Mouse (Mus musculus) liver, embryonic 12.5 days (tissue): ENCODE measurements around the gene Ddi2. TPM values are rescaled to one million over a fixed set of nuclear protein-coding genes. Genes with fewer than 3 reads are reported as not detected.
A peak's percentile ranks its signal among the peaks of the same experiment; 100 is the strongest.

Source experiments
- ATAC-seq: fragments of 200-750 bp; cut with Nextera tagmentation; 2 replicates; pipeline ENCODE4 v1.8.0; 2017; ENCODE audit warnings: moderate number of reproducible peaks, mild to moderate bottlenecking, moderate library complexity
- H3K27ac ChIP-seq: fragments of 300-500 bp; sonication (generic); 2 replicates; pipeline ENCODE4 v1.5.1; 2016; ENCODE audit warnings: mild to moderate bottlenecking
- H3K27me3 ChIP-seq: fragments of 300-500 bp; sonication (generic); replicated peaks from 2 replicates; pipeline ENCODE4 v1.6.1; 2016; ENCODE audit warnings: mild to moderate bottlenecking, moderate library complexity
- H3K36me3 ChIP-seq: fragments of 300-500 bp; sonication (generic); 2 replicates; pipeline ENCODE4 v1.6.1; 2016; ENCODE audit warnings: mild to moderate bottlenecking, moderate library complexity
- H3K4me1 ChIP-seq: fragments of 300-500 bp; sonication (generic); 2 replicates; pipeline ENCODE4 v1.6.1; 2016
- H3K4me2 ChIP-seq: fragments of 300-500 bp; sonication (generic); 2 replicates; pipeline ENCODE4 v1.6.1; 2016; ENCODE audit warnings: mild to moderate bottlenecking, moderate library complexity
- H3K4me3 ChIP-seq: fragments of 300-500 bp; sonication (generic); 2 replicates; pipeline ENCODE4 v1.5.1; 2016; ENCODE audit warnings: mild to moderate bottlenecking, moderate library complexity
- H3K9ac ChIP-seq: fragments of 300-500 bp; sonication (generic); 2 replicates; pipeline ENCODE4 v1.6.1; 2016; ENCODE audit warnings: mild to moderate bottlenecking, moderate library complexity
- H3K9me3 ChIP-seq: fragments of 300-500 bp; sonication (generic); replicated peaks from 2 replicates; pipeline ENCODE4 v1.6.1; 2016; ENCODE audit warnings: mild to moderate bottlenecking, moderate library complexity
- WGBS: fragments of 180-500 bp; shearing (Covaris S2); methylation state at CpG from one replicate; pipeline ENCODE4 v1.1.7; 2016; ENCODE audit not compliant: insufficient replicate concordance; 5-methylcytosine and 5-hydroxymethylcytosine counted together
- polyA plus RNA-seq: library from polyadenylated mRNA; unstranded; fragments of >200 nt; fragmentation: Nextera tagmentation; extraction: Ambion mirVana; gene quantifications from 2 replicates; pipeline ENCODE4 v1.2.1, GENCODE M21; 2016

Ddi2 gene
- polyA plus RNA-seq, 1 experiment from 2014 or later: 28.6 TPM

GRCm38 (mm10) chr4:141719304-141719703 is 3.9 kb downstream of the Ddi2 start:
- WGBS: 74% methylated on average over 1 of the region's 1 CpGs

GRCm38 (mm10) chr4:141717633-141718032 is 5.6 kb downstream of the Ddi2 start:
- no peak overlapping the region for H3K9ac ChIP-seq
- peaks cover 5% of the 10 kb centered on the region; the same call in 1 of the 2 replicates for H3K9me3 ChIP-seq
- no peaks in the 10 kb centered on the region for H3K27me3 ChIP-seq
- WGBS: 70% methylated on average over 4 of the region's 4 CpGs
- H3K4me2 ChIP-seq: no peak overlapping the region
- H3K4me3 ChIP-seq: no peak overlapping the region
- peaks cover 74% of the 10 kb centered on the region for H3K36me3 ChIP-seq
- H3K27ac ChIP-seq: no peak overlapping the region
- peaks cover 87% of the 10 kb centered on the region for H3K4me1 ChIP-seq
- ATAC-seq: no peak

More at GRCm38 (mm10) chr4:141719304-141719703, 3.9 kb downstream of the Ddi2 start:
- Histone ChIP-seq H3K4me1 (peaks cover 83% of the 10 kb centered on the region), H3K9ac (no peak overlapping the region), H3K4me3 (no peak overlapping the region), H3K9me3 (peaks cover 5% of the 10 kb centered on the region; the same call in 1 of the 2 replicates), H3K27me3 (no peaks in the 10 kb centered on the region), H3K36me3 (peaks cover 57% of the 10 kb centered on the region), H3K27ac (0 out of 2 replicates have a peak overlapping the region, but pooled peaks have one; percentile 4), H3K4me2 (peak overlapping the region; percentile 1; the same call in 1 of the 2 replicates)
- ATAC-seq: no peak

- Histone ChIP-seq H3K36me3 (peaks cover 85% of the 10 kb centered on the region), H3K9me3 (peaks cover under 1% of the 10 kb centered on the region; the same call in 1 of the 2 replicates), H3K4me2 (no peak overlapping the region), H3K4me1 (peaks cover 69% of the 10 kb centered on the region), H3K9ac (no peak overlapping the region), H3K27me3 (no peaks in the 10 kb centered on the region), H3K4me3 (no peak overlapping the region), H3K27ac (peak overlapping the region; percentile 11; the same call in 1 of the 2 replicates)
- ATAC-seq: peak; percentile 31; the same call in 1 of the 2 replicates
- 81% methylated on average over 2 of the region's 2 CpGs for WGBS
Observed at GRCm38 (mm10) chr4:141715027-141715426, 8.2 kb downstream of the Ddi2 start.

GRCm38 (mm10) chr4:141713598-141714142 is 9.5 kb downstream of the Ddi2 start:
- 57% methylated on average over 5 of the region's 5 CpGs for WGBS
- H3K36me3 ChIP-seq: peaks cover 90% of the 10 kb centered on the region
- H3K9me3 ChIP-seq: no peaks in the 10 kb centered on the region
- H3K4me1 ChIP-seq: peaks cover 56% of the 10 kb centered on the region
- no peaks in the 10 kb centered on the region for H3K27me3 ChIP-seq
- no peak for ATAC-seq
- H3K27ac ChIP-seq: no peak overlapping the region; the same call in 1 of the 2 replicates
- no peak overlapping the region for H3K4me3 ChIP-seq
- H3K4me2 ChIP-seq: no peak overlapping the region
- no peak overlapping the region for H3K9ac ChIP-seq

DNA sequence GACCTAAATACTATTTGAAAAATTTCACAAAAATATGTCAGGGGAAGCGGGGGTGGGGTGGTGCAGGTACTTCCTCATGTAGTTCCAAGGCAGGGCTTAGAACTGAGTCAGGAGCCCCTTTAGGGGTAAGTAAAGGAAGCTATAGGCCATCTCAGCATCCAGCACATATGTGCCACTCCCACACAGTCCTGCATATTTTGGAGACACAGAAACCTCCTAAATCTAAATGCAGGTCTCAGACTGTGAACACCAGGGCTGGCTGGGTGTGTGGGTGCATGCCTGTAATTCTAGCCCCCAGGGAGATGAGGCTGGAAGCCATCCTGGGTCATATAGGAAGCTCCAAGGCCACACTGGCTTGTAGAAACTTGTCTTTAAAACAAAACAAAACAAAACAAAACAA is 12.0 kb downstream of the Ddi2 start:
- peaks cover 34% of the 10 kb centered on the region for H3K4me1 ChIP-seq
- H3K9me3 ChIP-seq: no peaks in the 10 kb centered on the region
- no peak overlapping the region for H3K4me3 ChIP-seq
- ATAC-seq: no peak
- H3K27me3 ChIP-seq: no peaks in the 10 kb centered on the region
- peaks cover 95% of the 10 kb centered on the region for H3K36me3 ChIP-seq
- no peak overlapping the region for H3K4me2 ChIP-seq
- 88% methylated on average over 1 of the region's 1 CpGs for WGBS
- H3K9ac ChIP-seq: no peak overlapping the region
- no peak overlapping the region for H3K27ac ChIP-seq

DNA sequence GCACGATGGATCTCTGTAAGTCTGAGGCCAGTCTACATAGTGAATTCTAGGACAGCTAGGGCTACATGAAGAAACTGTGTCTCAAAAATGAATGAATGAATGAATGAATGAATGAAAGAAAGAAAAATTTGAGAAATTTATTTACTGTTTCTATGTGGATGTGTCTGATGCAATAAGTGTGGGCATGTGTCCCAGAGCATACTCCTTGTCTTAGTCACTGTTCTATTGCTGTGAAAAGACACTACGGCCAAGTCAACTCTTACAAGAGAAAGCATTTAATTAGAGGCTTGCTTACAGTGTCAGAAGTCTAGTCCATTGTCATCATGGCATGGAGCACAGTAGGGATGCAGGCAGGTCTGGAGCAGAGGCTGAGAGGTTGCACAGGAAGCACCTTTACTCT is 14.2 kb downstream of the Ddi2 start:
- H3K9me3 ChIP-seq: no peaks in the 10 kb centered on the region
- no peak overlapping the region for H3K4me3 ChIP-seq
- 90% methylated on average over 2 of the region's 2 CpGs for WGBS
- H3K27ac ChIP-seq: no peak overlapping the region
- H3K9ac ChIP-seq: no peak overlapping the region
- H3K36me3 ChIP-seq: peaks cover 100% of the 10 kb centered on the region
- no peaks in the 10 kb centered on the region for H3K27me3 ChIP-seq
- H3K4me2 ChIP-seq: no peak overlapping the region
- ATAC-seq: no peak
- H3K4me1 ChIP-seq: 0 out of 2 replicates have a peak, but pooled peaks cover 14% of the 10 kb centered on the region

DNA sequence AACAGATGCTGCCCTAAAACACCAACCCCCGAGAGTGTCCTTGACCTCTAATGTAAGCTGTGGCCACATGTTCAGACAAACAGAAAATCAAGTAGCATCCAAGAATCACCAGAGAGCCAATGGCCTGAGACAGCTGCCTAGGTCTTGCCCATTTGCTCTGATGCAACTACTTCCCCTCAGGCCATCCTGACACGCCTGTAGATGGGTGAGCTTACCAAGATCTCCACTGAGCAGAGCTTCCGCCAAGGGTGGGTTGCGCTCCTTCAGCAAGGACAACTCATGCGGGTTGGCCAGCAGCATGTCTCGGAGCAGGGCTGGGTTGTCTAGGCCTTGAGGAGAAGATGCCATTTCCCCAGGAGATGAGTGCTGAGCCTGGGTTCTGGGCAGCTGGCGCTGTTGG is 15.2 kb downstream of the Ddi2 start:
- no peak overlapping the region for H3K9ac ChIP-seq
- no peak for ATAC-seq

DNA sequence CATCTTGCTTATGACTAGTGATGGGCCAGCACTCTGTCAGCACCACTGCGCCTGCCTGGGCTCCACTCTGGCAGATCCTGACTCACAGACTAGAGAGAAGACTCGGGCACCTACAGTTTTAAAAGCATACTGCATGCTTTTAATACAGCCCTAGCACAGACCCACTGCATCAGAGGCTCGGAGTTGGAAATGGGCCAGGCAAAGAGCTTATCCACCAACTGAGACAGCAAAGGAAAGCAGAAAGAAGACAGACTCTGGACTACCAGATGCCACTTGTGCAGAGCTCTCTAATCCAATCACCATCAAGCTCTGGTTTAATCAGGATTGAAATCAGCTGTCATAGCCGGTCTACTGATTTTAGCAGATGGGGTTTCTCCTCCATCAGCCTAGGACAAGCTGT is 17.9 kb downstream of the Ddi2 start:
- H3K4me1 ChIP-seq: no peaks in the 10 kb centered on the region
- H3K9ac ChIP-seq: no peak overlapping the region
- 86% methylated on average over 4 of the region's 4 CpGs for WGBS
- no peak overlapping the region for H3K4me2 ChIP-seq
- no peaks in the 10 kb centered on the region for H3K27me3 ChIP-seq
- peaks cover 100% of the 10 kb centered on the region for H3K36me3 ChIP-seq
- no peak overlapping the region for H3K27ac ChIP-seq
- no peak for ATAC-seq
- H3K4me3 ChIP-seq: no peak overlapping the region
- no peaks in the 10 kb centered on the region for H3K9me3 ChIP-seq

More for the DNA sequence above, 15.2 kb downstream of the Ddi2 start:
- Histone ChIP-seq H3K4me1 (0 out of 2 replicates have a peak, but pooled peaks cover 5% of the 10 kb centered on the region), H3K4me2 (no peak overlapping the region), H3K9me3 (no peaks in the 10 kb centered on the region), H3K36me3 (peaks cover 100% of the 10 kb centered on the region), H3K4me3 (no peak overlapping the region), H3K27ac (no peak overlapping the region), H3K27me3 (no peaks in the 10 kb centered on the region)
- 87% methylated on average over 7 of the region's 7 CpGs for WGBS

- H3K9me3 ChIP-seq: no peaks in the 10 kb centered on the region
- no peak overlapping the region for H3K27ac ChIP-seq
- no peak overlapping the region for H3K4me3 ChIP-seq
- peaks cover 100% of the 10 kb centered on the region for H3K36me3 ChIP-seq
- peaks cover 7% of the 10 kb centered on the region for H3K4me1 ChIP-seq
- ATAC-seq: no peak
- H3K9ac ChIP-seq: no peak overlapping the region
- 86% methylated on average over 2 of the region's 2 CpGs for WGBS
- no peaks in the 10 kb centered on the region for H3K27me3 ChIP-seq
- H3K4me2 ChIP-seq: no peak overlapping the region
Observed at GRCm38 (mm10) chr4:141704625-141705024, 18.6 kb downstream of the Ddi2 start.

GRCm38 (mm10) chr4:141694719-141695118 is 28.5 kb downstream of the Ddi2 start:
- H3K9ac ChIP-seq: no peak overlapping the region
- 92% methylated on average over 8 of the region's 8 CpGs for WGBS
- no peaks in the 10 kb centered on the region for H3K27me3 ChIP-seq
- H3K4me1 ChIP-seq: peaks cover 2% of the 10 kb centered on the region
- H3K9me3 ChIP-seq: no peaks in the 10 kb centered on the region
- H3K4me3 ChIP-seq: no peak overlapping the region
- peaks cover 97% of the 10 kb centered on the region for H3K36me3 ChIP-seq
- H3K27ac ChIP-seq: no peak overlapping the region
- no peak for ATAC-seq
- H3K4me2 ChIP-seq: no peak overlapping the region

GRCm38 (mm10) chr4:141688505-141688904 is 34.7 kb downstream of the Ddi2 start:
- H3K36me3 ChIP-seq: peaks cover 95% of the 10 kb centered on the region
- H3K4me2 ChIP-seq: no peak overlapping the region
- ATAC-seq: peak; percentile 51; the same call in 1 of the 2 replicates
- 0 out of 2 replicates have a peak, but pooled peaks cover 5% of the 10 kb centered on the region for H3K4me1 ChIP-seq
- no peaks in the 10 kb centered on the region for H3K27me3 ChIP-seq
- no peak overlapping the region for H3K27ac ChIP-seq
- no peaks in the 10 kb centered on the region for H3K9me3 ChIP-seq
- no peak overlapping the region for H3K4me3 ChIP-seq
- 56% methylated on average over 8 of the region's 8 CpGs for WGBS
- H3K9ac ChIP-seq: no peak overlapping the region

- Histone ChIP-seq H3K9ac (no peak overlapping the region), H3K9me3 (no peaks in the 10 kb centered on the region), H3K4me3 (no peak overlapping the region), H3K36me3 (peaks cover 95% of the 10 kb centered on the region), H3K27ac (no peak overlapping the region), H3K4me1 (peaks cover 16% of the 10 kb centered on the region; the same call in 1 of the 2 replicates), H3K27me3 (no peaks in the 10 kb centered on the region), H3K4me2 (no peak overlapping the region)
- ATAC-seq: no peak
- 84% methylated on average over 8 of the region's 8 CpGs for WGBS
Observed at GRCm38 (mm10) chr4:141686525-141686924, 36.7 kb downstream of the Ddi2 start.
